In genomic region chr1:133713009-133713370, GRCm38 (mm10) we compare ENCODE assay signal across 10 mouse cellular contexts. TPM values are rescaled to one million over a fixed set of nuclear protein-coding genes. Genes with fewer than 3 reads are reported as not detected.
DNase-seq lines count a peak whose midpoint lies in the region; ATAC-seq and TF ChIP-seq lines count a peak whose summit lies in the region.
"Had no signal": no experiment of that assay in that cellular context is flagged by ENCODE, and none has a peak within 500 bp of the region (broad histone marks: within the 10 kb centered on the region; RNA-seq: fewer than 3 reads in every experiment).

No protein-coding gene starts in this region.

- H3K4me2 ChIP-seq in kidney, embryonic 16.5 days (replicated peaks; ENCODE audit: low read depth, low read length): no peak overlapping the region
- no peak overlapping the region for H3K4me2 ChIP-seq in hindbrain, postnatal 0 days (ENCODE audit: low read depth, low read length)
- H3K4me2 ChIP-seq: intestine, embryonic 15.5 days had no signal

- 0 out of 2 replicates have a peak, but pooled peaks have one; percentile 32 for ATAC-seq in kidney, embryonic 16.5 days (ENCODE audit: low FRiP score, low TSS enrichment)
- no peak for ATAC-seq in hindbrain, postnatal 0 days
- ATAC-seq: intestine, embryonic 15.5 days had no signal

- no peaks in the 10 kb centered on the region for H3K36me3 ChIP-seq in kidney, embryonic 16.5 days (ENCODE audit: insufficient read depth, low read length)
- H3K36me3 ChIP-seq in hindbrain, postnatal 0 days (ENCODE audit: insufficient read depth, low read length): no peaks in the 10 kb centered on the region

- no peak overlapping the region for H3K9ac ChIP-seq in kidney, embryonic 16.5 days (replicated peaks; ENCODE audit: low read length)
- H3K9ac ChIP-seq in hindbrain, postnatal 0 days (replicated peaks; ENCODE audit: low read length): no peak overlapping the region
- H3K9ac ChIP-seq: intestine, embryonic 15.5 days had no signal

- DNase-seq in kidney, postnatal 14 days: no peak
- DNase-seq in right cerebral cortex, postnatal 4 days: peak; percentile 22
- DNase-seq in right cerebral cortex, adult 18-20 months: no peak
- peak; percentile 68 for DNase-seq in hindbrain, postnatal 0 days (ENCODE audit: low spot score)
- DNase-seq in lung, postnatal 36 days: peak; percentile 39
- DNase-seq in thymus, adult 18-20 months: no peak
- no peak for DNase-seq in heart, postnatal 36 days

- no peaks in the 10 kb centered on the region for H3K9me3 ChIP-seq in kidney, embryonic 16.5 days (ENCODE audit: low read length)
- no peaks in the 10 kb centered on the region for H3K9me3 ChIP-seq in hindbrain, postnatal 0 days (ENCODE audit: low read length)
- H3K9me3 ChIP-seq: G1E; intestine, embryonic 15.5 days had no signal

- no peak overlapping the region for H3K4me3 ChIP-seq in kidney, embryonic 16.5 days (ENCODE audit: low read length)
- no peak overlapping the region for H3K4me3 ChIP-seq in hindbrain, postnatal 0 days (ENCODE audit: low read length)
- H3K4me3 ChIP-seq: intestine, embryonic 15.5 days had no signal

- H3K27ac ChIP-seq in kidney, embryonic 16.5 days (ENCODE audit: low read length): no peak overlapping the region
- H3K27ac ChIP-seq in hindbrain, postnatal 0 days: no peak overlapping the region
- H3K27ac ChIP-seq: intestine, embryonic 15.5 days had no signal

- WGBS in kidney, embryonic 16.5 days: 51% methylated on average over 2 of the region's 2 CpGs
- 19% methylated on average over 2 of the region's 2 CpGs for WGBS in hindbrain, postnatal 0 days

- intact Hi-C loops in heart, postnatal 36 days (cut with DNase I): loop anchor here (5.0 kb wide), 1 partner anchor 76 kb away; no protein-coding TSS in a partner anchor

- TF ChIP-seq CTCF in hindbrain, postnatal 0 days (IDR thresholded peaks at IDR 0.05; ENCODE audit: low read depth): no peak

- peaks cover 27% of the 10 kb centered on the region for H3K4me1 ChIP-seq in kidney, embryonic 16.5 days (ENCODE audit: insufficient read depth, low read length)
- H3K4me1 ChIP-seq in hindbrain, postnatal 0 days (ENCODE audit: insufficient read depth, low read length): no peaks in the 10 kb centered on the region

- no peaks in the 10 kb centered on the region for H3K27me3 ChIP-seq in kidney, embryonic 16.5 days (ENCODE audit: insufficient read depth, low read length)
- no peaks in the 10 kb centered on the region for H3K27me3 ChIP-seq in hindbrain, postnatal 0 days (ENCODE audit: insufficient read depth, low read length)
- H3K27me3 ChIP-seq: intestine, embryonic 15.5 days had no signal

RNA-seq across cellular contexts. Expression of gene Lax1, which starts 23.1 kb away (rescaled TPM):
- 0.50 and 0.60 TPM in 2 replicates for polyA plus RNA-seq in kidney, embryonic 16.5 days (2015; fragmentation: Nextera tagmentation; extraction: Ambion mirVana)
- total RNA-seq in hindbrain, postnatal 0 days (2014; rRNA removed): 0.10 TPM in 1 of 2 replicates, not detected in the other
- polyA plus RNA-seq in hindbrain, postnatal 0 days (2015; fragmentation: Nextera tagmentation; extraction: Ambion mirVana): 0.08 and 0.13 TPM in 2 replicates
- under 1 TPM; 0.22 to 0.33 TPM for total RNA-seq in heart, postnatal 36 days (2021)
- polyA plus RNA-seq: G1E had no signal

RNA-seq across cellular contexts. Expression of gene Gm38394, which starts 51.9 kb away (rescaled TPM):
- 4.1 and 4.9 TPM in 2 replicates for polyA plus RNA-seq in kidney, embryonic 16.5 days (2015; fragmentation: Nextera tagmentation; extraction: Ambion mirVana)
- total RNA-seq in hindbrain, postnatal 0 days (2014; rRNA removed): 5.1 and 5.3 TPM in 2 replicates
- 1.2 and 1.7 TPM in 2 replicates for polyA plus RNA-seq in hindbrain, postnatal 0 days (2015; fragmentation: Nextera tagmentation; extraction: Ambion mirVana)
- total RNA-seq in heart, postnatal 36 days (2021): 10 to 100 TPM; 17.8 to 18.4 TPM

RNA-seq across cellular contexts. Expression of gene Zbed6, which starts 52.3 kb away (rescaled TPM):
- polyA plus RNA-seq in kidney, embryonic 16.5 days (2015; fragmentation: Nextera tagmentation; extraction: Ambion mirVana): not detected in 2 replicates
- total RNA-seq in hindbrain, postnatal 0 days (2014; rRNA removed): 6.0 and 7.8 TPM in 2 replicates
- polyA plus RNA-seq in hindbrain, postnatal 0 days (2015; fragmentation: Nextera tagmentation; extraction: Ambion mirVana): 0.15 and 0.87 TPM in 2 replicates
- 1 to 10 TPM; 2.8 to 5.0 TPM for total RNA-seq in heart, postnatal 36 days (2021)
- polyA plus RNA-seq: G1E; intestine, embryonic 15.5 days had no signal

Comparison
In these comparisons a context has a peak if more than half of its experiments do, and no peak if none do; other contexts are left out.
1. DNase-seq: peak in right cerebral cortex, postnatal 4 days (single experiment), hindbrain, postnatal 0 days (single experiment) and lung, postnatal 36 days (single experiment); none in kidney, postnatal 14 days (single experiment), right cerebral cortex, adult 18-20 months (single experiment), thymus, adult 18-20 months (0 of 2) and heart, postnatal 36 days (0 of 2).